In genomic region chr2:32514335-32514734, GRCm38 (mm10) we compare ENCODE assay signal across 8 mouse cellular contexts. TPM values are rescaled to one million over a fixed set of nuclear protein-coding genes. Genes with fewer than 3 reads are reported as not detected.
A peak's percentile ranks its signal among the peaks of the same experiment; 100 is the strongest.
DNase-seq lines count a peak whose midpoint lies in the region; ATAC-seq and TF ChIP-seq lines count a peak whose summit lies in the region.
"Had no signal": no experiment of that assay in that cellular context is flagged by ENCODE, and none has a peak within 500 bp of the region (broad histone marks: within the 10 kb centered on the region; RNA-seq: fewer than 3 reads in every experiment).

No protein-coding gene starts in this region.

- no peak overlapping the region for H3K4me2 ChIP-seq in intestine, postnatal 0 days (replicated peaks; ENCODE audit: low read depth)
- H3K4me2 ChIP-seq: midbrain, embryonic 12.5 days had no signal

- 17% methylated on average over 6 of the region's 6 CpGs for WGBS in limb, embryonic 10.5 days
- 41% methylated on average over 6 of the region's 6 CpGs for WGBS in intestine, postnatal 0 days

- no peaks in the 10 kb centered on the region for H3K9me3 ChIP-seq in limb, embryonic 10.5 days (replicated peaks)
- H3K9me3 ChIP-seq in intestine, postnatal 0 days (ENCODE audit: control insufficient read depth), result no peaks in the 10 kb centered on the region
- H3K9me3 ChIP-seq: midbrain, embryonic 12.5 days had no signal

- H3K27ac ChIP-seq in limb, embryonic 10.5 days, result peak overlapping the region; percentile 54; the same call in 1 of the 2 replicates
- H3K27ac ChIP-seq in intestine, postnatal 0 days (ENCODE audit: low read depth, low read length), result no peak overlapping the region
- H3K27ac ChIP-seq: midbrain, embryonic 12.5 days had no signal

- no peak for TF ChIP-seq CTCF in intestine, postnatal 0 days (IDR thresholded peaks at IDR 0.05; ENCODE audit: low read depth)

- H3K4me1 ChIP-seq in limb, embryonic 10.5 days, result peaks cover 24% of the 10 kb centered on the region
- no peaks in the 10 kb centered on the region; the same call in 1 of the 2 replicates for H3K4me1 ChIP-seq in intestine, postnatal 0 days (replicated peaks; ENCODE audit: control insufficient read depth, insufficient read depth, low read length)
- H3K4me1 ChIP-seq: midbrain, embryonic 12.5 days had no signal

- no peak overlapping the region for H3K4me3 ChIP-seq in limb, embryonic 10.5 days
- no peak overlapping the region for H3K4me3 ChIP-seq in intestine, postnatal 0 days (ENCODE audit: low read depth, low read length)
- H3K4me3 ChIP-seq: midbrain, embryonic 12.5 days had no signal

- no peaks in the 10 kb centered on the region for H3K27me3 ChIP-seq in limb, embryonic 10.5 days (ENCODE audit: low read depth, poor library complexity, severe bottlenecking)
- H3K27me3 ChIP-seq in intestine, postnatal 0 days (replicated peaks; ENCODE audit: control insufficient read depth, insufficient read depth, low read length), result no peaks in the 10 kb centered on the region
- H3K27me3 ChIP-seq: midbrain, embryonic 12.5 days had no signal

- DNase-seq in 3T3-L1 (ENCODE audit: low read depth, low spot score), result peak; percentile 44
- DNase-seq in limb, embryonic 10.5 days (ENCODE audit: low spot score), result no peak
- no peak for DNase-seq in spleen, postnatal 36 days (ENCODE audit: low spot score in 2 of 2)
- no peak for DNase-seq in frontal cortex, postnatal 25 days (ENCODE audit: low spot score in 2 of 2)

- H3K9ac ChIP-seq in intestine, postnatal 0 days (ENCODE audit: low read depth, low read length), result no peak overlapping the region
- H3K9ac ChIP-seq: midbrain, embryonic 12.5 days had no signal

- peak; percentile 83 for ATAC-seq in CD4-positive, CD25-positive, alpha-beta regulatory T cell, adult 4 months
- peak; percentile 59 for ATAC-seq in granulocyte monocyte progenitor cell, adult 5-6 weeks (replicated peaks; ENCODE audit: poor library complexity, severe bottlenecking)
- no peak for ATAC-seq in intestine, postnatal 0 days

- H3K36me3 ChIP-seq in limb, embryonic 10.5 days, result no peaks in the 10 kb centered on the region
- H3K36me3 ChIP-seq in intestine, postnatal 0 days (ENCODE audit: control insufficient read depth, insufficient read depth), result no peaks in the 10 kb centered on the region
- H3K36me3 ChIP-seq: midbrain, embryonic 12.5 days had no signal

RNA-seq across cellular contexts. Expression of gene Fam102a, which starts 20.8 kb away (rescaled TPM):
- polyA plus RNA-seq in CD4-positive, CD25-positive, alpha-beta regulatory T cell, adult 4 months (2017; shearing (Covaris generic)), result 10 to 100 TPM; 50.6 to 55.5 TPM
- 2.4 and 3.8 TPM in 2 replicates for total RNA-seq in granulocyte monocyte progenitor cell, adult 5-6 weeks (2014; fragmentation: Nextera tagmentation)
- total RNA-seq in granulocyte monocyte progenitor cell, adult 5-6 weeks (2017), result 1.3 and 1.5 TPM in 2 replicates
- polyA plus RNA-seq in limb, embryonic 10.5 days (2016; fragmentation: Nextera tagmentation; extraction: Ambion mirVana), result 12.0 and 14.0 TPM in 2 replicates
- 18.0 and 18.4 TPM in 2 replicates for polyA plus RNA-seq in intestine, postnatal 0 days (2015; fragmentation: Nextera tagmentation; extraction: Ambion mirVana)

RNA-seq across cellular contexts. Expression of gene Dpm2, which starts 56.3 kb away (rescaled TPM):
- 100 to 1,000 TPM; 131 to 166 TPM for polyA plus RNA-seq in CD4-positive, CD25-positive, alpha-beta regulatory T cell, adult 4 months (2017; shearing (Covaris generic))
- 93.4 and 126 TPM in 2 replicates for total RNA-seq in granulocyte monocyte progenitor cell, adult 5-6 weeks (2014; fragmentation: Nextera tagmentation)
- 32.8 and 33.4 TPM in 2 replicates for total RNA-seq in granulocyte monocyte progenitor cell, adult 5-6 weeks (2017)
- 104 and 109 TPM in 2 replicates for polyA plus RNA-seq in limb, embryonic 10.5 days (2016; fragmentation: Nextera tagmentation; extraction: Ambion mirVana)
- 120 and 124 TPM in 2 replicates for polyA plus RNA-seq in intestine, postnatal 0 days (2015; fragmentation: Nextera tagmentation; extraction: Ambion mirVana)
